Comparison of ENCODE assay signal across 9 mouse cellular contexts in genomic region chr11:100692164-100692616, GRCm38 (mm10). TPM values are rescaled to one million over a fixed set of nuclear protein-coding genes. Genes with fewer than 3 reads are reported as not detected.
A peak's percentile ranks its signal among the peaks of the same experiment; 100 is the strongest.
DNase-seq lines count a peak whose midpoint lies in the region; ATAC-seq and TF ChIP-seq lines count a peak whose summit lies in the region.
"Had no signal": no experiment of that assay in that cellular context is flagged by ENCODE, and none has a peak within 500 bp of the region (broad histone marks: within the 10 kb centered on the region; RNA-seq: fewer than 3 reads in every experiment).

Gene Zfp385c (minus strand): TSS chr11:100692455.

- no peak for TF ChIP-seq CTCF in kidney, adult 2 months (conservative IDR thresholded peaks at IDR 0.05; ENCODE audit: insufficient read depth, insufficient read length, low read depth, low read length)

- no peaks in the 10 kb centered on the region for H3K9me3 ChIP-seq in embryonic facial prominence, embryonic 13.5 days
- no peaks in the 10 kb centered on the region for H3K9me3 ChIP-seq in neural tube, embryonic 12.5 days

- no peak for TF ChIP-seq POLR2A in kidney, adult 2 months (IDR thresholded peaks at IDR 0.05; ENCODE audit: low read depth, low read length)

- peak within 1 kb of the TSS; percentile 67 for H3K4me2 ChIP-seq in embryonic facial prominence, embryonic 13.5 days
- peak within 1 kb of the TSS; percentile 56 for H3K4me2 ChIP-seq in neural tube, embryonic 12.5 days (replicated peaks)

- H3K36me3 ChIP-seq in kidney, adult 2 months (ENCODE audit: control insufficient read depth, insufficient read depth, low read length): no peaks in the 10 kb centered on the region
- H3K36me3 ChIP-seq in embryonic facial prominence, embryonic 13.5 days: no peaks in the 10 kb centered on the region
- H3K36me3 ChIP-seq in neural tube, embryonic 12.5 days: no peaks in the 10 kb centered on the region

- H3K27ac ChIP-seq in kidney, adult 2 months (ENCODE audit: insufficient read depth, low read depth, low read length): no peak within 1 kb of the TSS
- no peak within 1 kb of the TSS for H3K27ac ChIP-seq in embryonic facial prominence, embryonic 13.5 days
- no peak within 1 kb of the TSS for H3K27ac ChIP-seq in neural tube, embryonic 12.5 days
- H3K27ac ChIP-seq: macrophage had no signal

- intact Hi-C loops in left cerebral cortex, postnatal 4 days (cut with DNase I): loop anchor here (5.0 kb wide), 1 partner anchor 50 kb away; no protein-coding TSS in a partner anchor

- DNase-seq in kidney, adult 2 months: peak; percentile 34
- no peak for DNase-seq in kidney, adult 18-20 months
- DNase-seq in kidney, postnatal 14 days: peak; percentile 34
- no peak for DNase-seq in layer of hippocampus, postnatal 10 days (ENCODE audit: low spot score in 2 of 2)
- no peak for DNase-seq in left cerebral cortex, postnatal 4 days
- no peak for DNase-seq in urinary bladder, postnatal 4 days (ENCODE audit: low spot score in 2 of 2)

- 0 out of 2 replicates have a peak, but pooled peaks cover 3% of the 10 kb centered on the region for H3K4me1 ChIP-seq in kidney, adult 2 months (ENCODE audit: control insufficient read depth, insufficient read depth, low read length)
- peaks cover 10% of the 10 kb centered on the region for H3K4me1 ChIP-seq in embryonic facial prominence, embryonic 13.5 days
- H3K4me1 ChIP-seq in neural tube, embryonic 12.5 days: peaks cover 9% of the 10 kb centered on the region

- ATAC-seq in embryonic facial prominence, embryonic 13.5 days (ENCODE audit: insufficient number of reproducible peaks, insufficient read depth, low FRiP score, low TSS enrichment, low read depth): no peak
- no peak for ATAC-seq in neural tube, embryonic 12.5 days (ENCODE audit: low FRiP score, low read depth)

- H3K4me3 ChIP-seq in kidney, adult 2 months (ENCODE audit: insufficient read depth, low read depth, low read length): peak within 1 kb of the TSS; percentile 18; the same call in 1 of the 2 replicates
- H3K4me3 ChIP-seq in embryonic facial prominence, embryonic 13.5 days: peak within 1 kb of the TSS; percentile 40
- peak within 1 kb of the TSS; percentile 5; the same call in 1 of the 2 replicates for H3K4me3 ChIP-seq in neural tube, embryonic 12.5 days

- H3K27me3 ChIP-seq in kidney, adult 2 months (replicated peaks; ENCODE audit: control insufficient read depth, insufficient read depth, low read length): no peaks in the 10 kb centered on the region
- H3K27me3 ChIP-seq in embryonic facial prominence, embryonic 13.5 days: peaks cover 27% of the 10 kb centered on the region
- H3K27me3 ChIP-seq in neural tube, embryonic 12.5 days (replicated peaks): peaks cover 32% of the 10 kb centered on the region

- peak within 1 kb of the TSS; percentile 52; the same call in 1 of the 2 replicates for H3K9ac ChIP-seq in embryonic facial prominence, embryonic 13.5 days
- H3K9ac ChIP-seq in neural tube, embryonic 12.5 days: 0 out of 2 replicates have a peak within 1 kb of the TSS, but pooled peaks have one; percentile 26

- 3% methylated on average over 23 of the region's 23 CpGs for WGBS in kidney, adult 2 months
- 2% methylated on average over 23 of the region's 23 CpGs for WGBS in embryonic facial prominence, embryonic 13.5 days
- 2% methylated on average over 23 of the region's 23 CpGs for WGBS in neural tube, embryonic 12.5 days

RNA-seq across cellular contexts. Expression of gene Zfp385c, which starts in this region (rescaled TPM):
- polyA plus RNA-seq in kidney, adult 2 months (2012; rRNA removed): 0.14 and 0.34 TPM in 2 replicates
- 1.7 and 2.3 TPM in 2 replicates for polyA plus RNA-seq in embryonic facial prominence, embryonic 13.5 days (2015; fragmentation: Nextera tagmentation; extraction: Ambion mirVana)
- 0.20 and 0.27 TPM in 2 replicates for polyA plus RNA-seq in neural tube, embryonic 12.5 days (2016; fragmentation: Nextera tagmentation; extraction: Ambion mirVana)
- under 1 TPM; 0.54 to 0.57 TPM for total RNA-seq in layer of hippocampus, postnatal 10 days (2021)
- under 1 TPM in 1 of 2 experiments, not detected in 1; 0.12 TPM for total RNA-seq in left cerebral cortex, postnatal 4 days (2021)

Comparison
In these comparisons a context has a peak if more than half of its experiments do, and no peak if none do; other contexts are left out.
1. Peak in DNase-seq and H3K4me3 ChIP-seq in kidney, adult 2 months; RNA of the gene not detected or under 1 TPM.